Mouse (Mus musculus) limb, embryonic 13.5 days (tissue): ENCODE results near the gene Irf5. TPM values are rescaled to one million over a fixed set of nuclear protein-coding genes. Genes with fewer than 3 reads are reported as not detected.
A peak's percentile ranks its signal among the peaks of the same experiment; 100 is the strongest.

Experiments used
- ATAC-seq: fragments of 200-750 bp; cut with Nextera tagmentation; 2 replicates; pipeline ENCODE4 v1.8.0; 2017; ENCODE audit warnings: low read depth, moderate number of reproducible peaks, moderate TSS enrichment; ENCODE audit not compliant: low FRiP score
- H3K27ac ChIP-seq: fragments of 300-500 bp; sonication (generic); 2 replicates; pipeline ENCODE4 v1.5.1; 2015; ENCODE audit warnings: inconsistent platforms, mild to moderate bottlenecking, moderate library complexity
- H3K27me3 ChIP-seq: fragments of 300-500 bp; sonication (generic); 2 replicates; pipeline ENCODE4 v1.6.1; 2015; ENCODE audit warnings: mild to moderate bottlenecking, inconsistent platforms
- H3K36me3 ChIP-seq: fragments of 300-500 bp; sonication (generic); 2 replicates; pipeline ENCODE4 v1.6.1; 2015; ENCODE audit warnings: inconsistent platforms, mild to moderate bottlenecking, moderate library complexity
- H3K4me1 ChIP-seq: fragments of 300-500 bp; sonication (generic); 2 replicates; pipeline ENCODE4 v1.6.1; 2015; ENCODE audit warnings: inconsistent platforms
- H3K4me2 ChIP-seq: fragments of 300-500 bp; sonication (generic); replicated peaks from 2 replicates; pipeline ENCODE4 v1.6.1; 2015; ENCODE audit warnings: inconsistent platforms, mild to moderate bottlenecking, moderate library complexity
- H3K4me3 ChIP-seq: fragments of 300-500 bp; sonication (generic); 2 replicates; pipeline ENCODE4 v1.5.1; 2015; ENCODE audit warnings: moderate library complexity, mild to moderate bottlenecking, inconsistent platforms
- H3K9ac ChIP-seq: fragments of 300-500 bp; sonication (generic); 2 replicates; pipeline ENCODE4 v1.6.1; 2015; ENCODE audit warnings: mild to moderate bottlenecking, inconsistent platforms
- H3K9me3 ChIP-seq: fragments of 300-500 bp; sonication (generic); 2 replicates; pipeline ENCODE4 v1.6.1; 2016; ENCODE audit warnings: inconsistent platforms
- WGBS: fragments of 180-500 bp; shearing (Covaris S2); methylation state at CpG from one replicate; pipeline ENCODE4 v1.1.7; 2015; 5-methylcytosine and 5-hydroxymethylcytosine counted together
- polyA plus RNA-seq: library from polyadenylated mRNA; unstranded; fragments of >200 nt; fragmentation: Nextera tagmentation; extraction: Ambion mirVana; gene quantifications from 2 replicates; pipeline ENCODE4 v1.2.1, GENCODE M21; 2015

Irf5 gene
- polyA plus RNA-seq, 1 experiment from 2014 or later, result 3.6 TPM

DNA sequence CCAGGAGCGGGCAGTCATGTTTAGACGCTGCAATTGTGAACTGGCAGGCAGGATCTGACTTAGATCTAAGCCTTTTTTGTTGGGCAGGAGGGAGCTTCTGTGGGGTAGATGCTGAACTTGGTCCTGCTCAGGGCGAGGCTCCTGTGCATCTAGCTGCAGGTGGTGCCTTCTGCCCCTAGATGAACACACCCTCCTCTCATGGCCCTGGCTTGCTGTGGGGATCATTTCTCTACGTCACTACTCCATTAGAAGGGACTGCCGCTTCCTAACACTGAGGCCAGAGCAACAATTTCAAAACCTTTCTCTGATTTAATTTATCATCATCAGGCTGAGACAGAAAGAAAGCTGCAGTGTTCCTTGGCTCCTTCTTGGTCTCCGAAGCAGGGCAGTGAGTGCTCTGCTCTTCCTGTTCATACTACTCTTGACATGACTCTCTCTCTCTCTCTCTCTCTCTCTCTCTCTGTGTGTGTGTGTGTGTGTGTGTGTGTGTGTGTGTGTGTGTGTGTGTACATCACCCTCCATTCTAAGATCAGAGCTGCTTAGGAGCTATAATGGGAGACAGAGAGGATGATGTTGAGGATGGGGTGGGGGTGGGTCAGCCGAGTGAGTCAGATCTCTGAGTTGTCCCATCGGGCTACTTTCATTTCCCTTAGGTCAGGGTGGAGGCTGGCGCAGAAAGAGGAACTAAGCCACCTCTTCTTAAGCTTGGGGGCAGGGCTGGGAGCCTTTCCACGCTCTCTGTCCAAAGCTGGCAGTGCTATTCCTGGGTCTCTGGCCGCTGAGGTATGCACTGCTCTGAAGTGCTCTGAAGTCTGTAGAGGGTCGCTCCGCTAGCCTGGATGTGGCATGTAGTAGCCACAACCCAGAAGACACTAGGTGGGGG lies 2.4 kb downstream of the Irf5 start:
- 26% methylated on average over 13 of the region's 13 CpGs for WGBS
- 0 out of 2 replicates have a peak overlapping the region, but pooled peaks have one; percentile 61 for H3K4me3 ChIP-seq
- no peaks in the 10 kb centered on the region for H3K36me3 ChIP-seq
- H3K27me3 ChIP-seq, result peaks cover 63% of the 10 kb centered on the region
- H3K4me1 ChIP-seq, result peaks cover 19% of the 10 kb centered on the region
- H3K27ac ChIP-seq, result no peak overlapping the region
- H3K9ac ChIP-seq, result no peak overlapping the region
- H3K9me3 ChIP-seq, result no peaks in the 10 kb centered on the region
- ATAC-seq, result no peak
- H3K4me2 ChIP-seq, result 0 out of 2 replicates have a peak overlapping the region, but pooled peaks have one; percentile 97

DNA sequence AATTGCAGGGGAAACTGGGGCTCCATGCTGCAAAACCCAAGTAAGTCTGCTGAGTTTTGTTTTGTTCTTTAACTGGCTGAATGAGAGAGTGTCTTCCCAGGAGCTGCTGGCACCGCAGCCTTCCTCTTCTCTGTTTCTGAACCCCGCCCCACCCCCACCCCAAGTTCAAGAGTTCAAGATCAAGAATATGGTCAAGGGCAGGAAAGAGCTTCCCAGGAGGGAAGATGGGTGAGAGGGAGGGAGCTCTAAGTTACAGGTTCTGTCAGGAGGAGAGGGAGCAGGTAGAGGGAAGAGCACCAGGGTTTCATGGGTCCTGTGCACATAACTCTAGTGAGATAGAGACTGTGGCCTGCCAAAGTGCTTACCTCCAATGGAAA lies 3.0 kb downstream of the Irf5 start:
- ATAC-seq, result no peak
- Histone ChIP-seq H3K27me3 (peaks cover 63% of the 10 kb centered on the region), H3K27ac (no peak overlapping the region), H3K9ac (no peak overlapping the region), H3K9me3 (no peaks in the 10 kb centered on the region), H3K4me2 (no peak overlapping the region), H3K36me3 (no peaks in the 10 kb centered on the region), H3K4me1 (peaks cover 19% of the 10 kb centered on the region), H3K4me3 (no peak overlapping the region)
- WGBS, result 18% methylated on average over 2 of the region's 2 CpGs

DNA sequence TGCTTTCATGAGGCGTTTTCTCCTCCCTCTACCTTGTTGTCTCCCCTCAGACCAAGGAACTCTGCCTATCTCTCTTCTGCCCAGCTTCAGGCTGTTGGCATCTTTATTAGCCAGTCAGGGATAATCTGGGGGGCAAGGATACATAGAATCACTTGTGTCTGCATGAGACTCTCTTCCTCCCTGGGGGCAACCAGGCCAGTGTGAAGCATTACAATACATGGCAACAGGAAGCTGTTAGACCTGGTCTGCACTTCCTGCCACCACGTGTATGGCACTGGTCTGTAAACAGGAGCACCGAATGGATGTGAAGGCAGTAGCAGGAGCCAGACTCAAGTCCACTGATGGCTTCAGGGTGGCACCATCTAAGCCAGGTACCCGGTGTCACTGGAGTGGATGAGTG lies 3.6 kb downstream of the Irf5 start:
- no peak overlapping the region for H3K4me3 ChIP-seq
- no peak overlapping the region for H3K27ac ChIP-seq
- H3K36me3 ChIP-seq, result no peaks in the 10 kb centered on the region
- H3K4me2 ChIP-seq, result no peak overlapping the region
- H3K27me3 ChIP-seq, result peaks cover 63% of the 10 kb centered on the region
- no peaks in the 10 kb centered on the region for H3K9me3 ChIP-seq
- peaks cover 19% of the 10 kb centered on the region for H3K4me1 ChIP-seq
- no peak overlapping the region for H3K9ac ChIP-seq
- no peak for ATAC-seq
- 59% methylated on average over 4 of the region's 4 CpGs for WGBS

DNA sequence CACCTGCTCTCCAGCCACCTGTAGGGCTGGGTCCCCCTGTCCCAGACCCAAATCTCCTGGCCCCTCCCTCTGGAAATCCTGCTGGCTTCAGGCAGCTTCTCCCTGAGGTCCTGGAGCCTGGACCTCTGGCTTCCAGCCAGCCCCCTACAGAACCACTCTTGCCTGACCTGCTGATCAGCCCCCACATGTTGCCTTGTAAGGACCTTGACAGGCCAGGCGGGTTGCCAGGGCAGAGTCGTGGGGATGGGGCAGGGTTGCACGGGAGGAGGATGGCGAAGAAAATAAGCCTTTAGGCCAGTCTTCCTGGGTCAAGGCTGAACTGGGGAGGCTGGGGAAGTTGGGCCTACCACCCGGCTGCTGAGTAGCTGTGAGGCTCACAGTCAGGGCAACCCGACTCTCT lies 8.9 kb downstream of the Irf5 start:
- no peaks in the 10 kb centered on the region for H3K4me1 ChIP-seq
- no peaks in the 10 kb centered on the region for H3K9me3 ChIP-seq
- peaks cover 19% of the 10 kb centered on the region for H3K36me3 ChIP-seq
- WGBS, result 69% methylated on average over 6 of the region's 6 CpGs
- no peak overlapping the region for H3K4me2 ChIP-seq
- H3K27ac ChIP-seq, result no peak overlapping the region
- H3K9ac ChIP-seq, result no peak overlapping the region
- ATAC-seq, result no peak
- H3K4me3 ChIP-seq, result no peak overlapping the region
- H3K27me3 ChIP-seq, result peaks cover 11% of the 10 kb centered on the region

DNA sequence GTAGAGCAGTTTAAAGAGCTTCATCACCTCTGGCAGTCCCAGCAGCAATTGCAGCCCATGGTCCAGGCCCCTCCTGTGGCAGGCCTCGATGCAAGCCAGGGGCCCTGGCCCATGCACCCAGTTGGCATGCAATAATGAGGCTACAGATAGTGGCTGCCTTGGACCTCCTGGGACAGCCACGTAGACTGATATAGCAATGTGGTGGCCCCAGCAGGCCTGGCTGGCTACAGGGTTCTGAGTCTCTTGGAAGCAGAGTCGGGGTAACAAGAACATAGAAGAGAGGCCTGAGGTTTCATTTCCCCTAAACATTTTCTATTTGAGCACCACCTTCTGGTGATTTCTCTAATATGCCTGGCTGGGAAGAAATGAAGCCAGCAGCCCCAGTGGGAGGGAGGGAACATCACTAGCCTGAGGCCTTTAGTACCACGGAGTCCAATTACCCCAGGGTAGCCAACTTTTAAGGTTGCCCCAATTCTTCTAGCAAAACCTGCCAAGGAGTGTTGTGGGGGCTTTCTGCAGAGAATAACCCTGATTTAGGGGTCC lies 10.3 kb downstream of the Irf5 start:
- H3K4me2 ChIP-seq, result no peak overlapping the region
- ATAC-seq, result 0 out of 2 replicates have a peak, but pooled peaks have one; percentile 42
- WGBS, result 60% methylated on average over 4 of the region's 4 CpGs
- H3K27me3 ChIP-seq, result no peaks in the 10 kb centered on the region
- no peaks in the 10 kb centered on the region for H3K4me1 ChIP-seq
- H3K9me3 ChIP-seq, result no peaks in the 10 kb centered on the region
- peak overlapping the region; percentile 13; the same call in 1 of the 2 replicates for H3K9ac ChIP-seq
- H3K36me3 ChIP-seq, result peaks cover 30% of the 10 kb centered on the region
- no peak overlapping the region for H3K27ac ChIP-seq
- H3K4me3 ChIP-seq, result no peak overlapping the region

DNA sequence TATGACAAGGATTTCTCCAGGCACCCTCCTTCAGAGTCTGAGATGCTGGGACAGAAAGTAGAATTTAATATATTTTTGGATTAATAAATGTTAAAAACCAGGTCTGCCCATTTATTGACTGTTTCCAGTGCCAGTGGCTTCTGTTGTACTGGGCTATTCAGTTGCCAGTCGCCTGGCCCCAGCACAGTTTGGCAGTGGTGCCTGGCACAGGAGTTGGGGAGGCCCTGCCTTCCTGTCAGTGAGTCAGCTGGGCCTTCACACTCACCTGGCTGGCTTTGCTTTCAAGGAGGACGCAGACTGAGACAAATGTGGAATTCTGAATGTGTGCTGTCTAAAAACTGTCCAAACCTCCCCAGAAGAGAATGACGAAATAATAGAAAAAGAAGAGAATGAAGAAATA lies 10.8 kb downstream of the Irf5 start:
- peaks cover 35% of the 10 kb centered on the region for H3K36me3 ChIP-seq
- ATAC-seq, result no peak
- H3K4me3 ChIP-seq, result no peak overlapping the region
- no peaks in the 10 kb centered on the region for H3K27me3 ChIP-seq
- H3K4me2 ChIP-seq, result no peak overlapping the region
- no peak overlapping the region for H3K27ac ChIP-seq
- no peak overlapping the region; the same call in 1 of the 2 replicates for H3K9ac ChIP-seq
- 85% methylated on average over 3 of the region's 3 CpGs for WGBS
- no peaks in the 10 kb centered on the region for H3K9me3 ChIP-seq
- H3K4me1 ChIP-seq, result no peaks in the 10 kb centered on the region

DNA sequence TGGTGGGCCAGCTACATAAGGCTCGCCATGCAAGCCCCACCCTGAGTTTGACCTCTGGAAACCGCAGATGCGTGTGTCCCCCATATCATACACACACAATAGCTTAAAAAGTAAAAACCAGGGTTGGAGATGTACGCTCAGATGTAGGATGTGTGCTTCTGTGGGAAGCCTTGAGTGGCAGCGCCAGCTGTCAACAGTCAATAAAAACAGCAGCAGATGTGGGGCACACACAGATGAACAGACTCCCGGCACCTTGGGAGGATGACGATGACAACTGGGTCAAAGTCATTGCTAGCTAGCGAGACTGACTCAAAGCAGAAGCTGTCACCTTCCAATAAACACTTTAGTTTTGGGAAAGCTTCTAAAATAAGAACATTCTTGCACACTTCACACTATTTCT lies 13.1 kb downstream of the Irf5 start:
- Histone ChIP-seq H3K4me1 (no peaks in the 10 kb centered on the region), H3K36me3 (peaks cover 57% of the 10 kb centered on the region), H3K4me2 (no peak overlapping the region), H3K9me3 (no peaks in the 10 kb centered on the region), H3K27ac (no peak overlapping the region), H3K9ac (no peak overlapping the region), H3K27me3 (no peaks in the 10 kb centered on the region), H3K4me3 (no peak overlapping the region)
- WGBS, result 73% methylated on average over 8 of the region's 8 CpGs
- no peak for ATAC-seq

DNA sequence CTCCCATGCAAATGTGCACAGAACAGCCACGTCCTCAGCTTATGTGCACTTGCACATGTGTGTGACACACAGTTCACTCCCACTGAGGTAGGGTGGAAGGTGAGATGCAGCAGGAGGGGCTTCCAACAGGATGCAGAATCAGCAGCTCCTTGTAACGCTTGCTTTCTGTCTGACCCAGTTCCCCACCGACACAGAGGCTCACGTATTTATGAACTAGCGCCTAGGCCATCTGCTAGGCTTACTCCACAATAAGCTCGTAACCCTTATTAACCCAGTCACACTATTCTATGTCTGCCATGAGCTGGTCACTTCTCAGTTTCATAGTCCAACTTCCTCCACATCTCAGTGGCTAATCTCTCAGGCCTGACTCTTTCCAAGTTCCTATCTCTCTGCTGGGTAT lies 13.8 kb downstream of the Irf5 start:
- Histone ChIP-seq H3K9me3 (peaks cover 3% of the 10 kb centered on the region; the same call in 1 of the 2 replicates), H3K4me1 (no peaks in the 10 kb centered on the region), H3K9ac (no peak overlapping the region), H3K27me3 (no peaks in the 10 kb centered on the region), H3K4me3 (no peak overlapping the region), H3K4me2 (no peak overlapping the region), H3K36me3 (peaks cover 64% of the 10 kb centered on the region), H3K27ac (no peak overlapping the region)
- ATAC-seq, result no peak
- WGBS, result 74% methylated on average over 6 of the region's 6 CpGs

DNA sequence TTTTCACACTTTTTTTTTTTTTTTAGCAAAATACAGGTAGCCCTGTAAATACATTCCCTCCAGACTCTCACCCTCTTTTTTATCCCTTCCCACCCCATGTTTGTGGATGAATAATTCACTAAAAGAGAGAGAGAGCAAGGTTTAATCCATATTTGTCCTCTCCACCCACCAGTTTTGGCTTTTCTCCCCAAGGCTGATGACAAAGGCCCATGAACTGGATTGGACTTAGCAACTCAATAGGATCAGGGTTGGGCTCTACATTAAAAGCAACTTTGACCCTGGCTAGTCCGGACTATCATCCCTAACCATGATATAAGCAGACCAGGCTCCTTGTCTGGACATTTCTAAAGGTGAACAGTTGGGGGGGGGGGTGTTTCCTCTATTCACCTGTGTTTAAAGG lies 14.5 kb downstream of the Irf5 start:
- Histone ChIP-seq H3K27ac (no peak overlapping the region), H3K4me1 (no peaks in the 10 kb centered on the region), H3K9me3 (peaks cover 4% of the 10 kb centered on the region; the same call in 1 of the 2 replicates), H3K36me3 (peaks cover 68% of the 10 kb centered on the region), H3K4me2 (no peak overlapping the region), H3K9ac (no peak overlapping the region), H3K27me3 (no peaks in the 10 kb centered on the region), H3K4me3 (no peak overlapping the region)
- no peak for ATAC-seq
- WGBS, result 100% methylated on average over 1 of the region's 1 CpGs

DNA sequence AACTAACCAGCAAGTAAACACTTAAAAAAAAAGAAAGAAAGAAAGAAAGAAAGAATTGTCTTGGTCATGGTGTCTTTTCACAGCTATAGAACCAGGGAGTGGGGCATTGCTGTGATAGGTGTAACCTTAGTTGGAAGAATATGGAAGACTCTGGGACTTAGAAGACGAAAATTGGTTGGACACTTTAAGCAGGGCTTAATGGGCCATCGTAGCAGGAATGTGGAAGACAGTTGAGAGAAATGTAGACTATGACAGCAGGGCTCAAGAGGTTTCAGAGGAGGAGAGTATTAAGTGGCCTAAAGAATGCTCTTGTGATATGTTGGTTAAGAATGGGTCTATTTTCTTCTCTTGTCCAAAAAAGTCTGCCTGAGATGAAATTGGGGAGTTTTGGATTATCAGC lies 19.2 kb downstream of the Irf5 start:
- H3K4me1 ChIP-seq, result no peaks in the 10 kb centered on the region
- ATAC-seq, result no peak
- WGBS, result 92% methylated on average over 2 of the region's 2 CpGs
- H3K9me3 ChIP-seq, result peaks cover 4% of the 10 kb centered on the region; the same call in 1 of the 2 replicates
- H3K4me3 ChIP-seq, result no peak overlapping the region
- H3K27ac ChIP-seq, result no peak overlapping the region
- H3K27me3 ChIP-seq, result no peaks in the 10 kb centered on the region
- H3K9ac ChIP-seq, result no peak overlapping the region
- H3K4me2 ChIP-seq, result no peak overlapping the region
- H3K36me3 ChIP-seq, result peaks cover 86% of the 10 kb centered on the region

DNA sequence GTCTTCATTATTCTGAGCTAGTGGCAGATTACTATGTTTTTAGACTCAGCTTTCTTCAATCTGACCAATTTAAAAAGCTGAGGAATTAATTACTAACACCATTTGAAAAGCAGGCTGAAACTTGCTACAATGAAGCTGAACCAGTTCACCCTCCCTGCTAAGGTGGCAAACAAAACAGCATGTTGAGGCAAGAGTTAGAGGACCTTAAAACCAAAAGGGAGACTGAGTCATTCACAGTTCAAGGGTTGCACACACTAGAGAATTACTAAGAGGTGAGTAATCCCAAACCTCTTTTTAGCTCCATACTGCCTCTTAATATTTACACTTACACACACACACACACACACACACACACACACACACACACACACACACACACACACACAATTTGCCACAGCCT lies 21.2 kb downstream of the Irf5 start:
- peaks cover 89% of the 10 kb centered on the region for H3K36me3 ChIP-seq
- H3K4me2 ChIP-seq, result no peak overlapping the region
- H3K9me3 ChIP-seq, result peaks cover 4% of the 10 kb centered on the region; the same call in 1 of the 2 replicates
- no peaks in the 10 kb centered on the region for H3K27me3 ChIP-seq
- H3K27ac ChIP-seq, result no peak overlapping the region
- no peaks in the 10 kb centered on the region for H3K4me1 ChIP-seq
- no peak overlapping the region for H3K4me3 ChIP-seq
- no peak overlapping the region for H3K9ac ChIP-seq
- ATAC-seq, result no peak

DNA sequence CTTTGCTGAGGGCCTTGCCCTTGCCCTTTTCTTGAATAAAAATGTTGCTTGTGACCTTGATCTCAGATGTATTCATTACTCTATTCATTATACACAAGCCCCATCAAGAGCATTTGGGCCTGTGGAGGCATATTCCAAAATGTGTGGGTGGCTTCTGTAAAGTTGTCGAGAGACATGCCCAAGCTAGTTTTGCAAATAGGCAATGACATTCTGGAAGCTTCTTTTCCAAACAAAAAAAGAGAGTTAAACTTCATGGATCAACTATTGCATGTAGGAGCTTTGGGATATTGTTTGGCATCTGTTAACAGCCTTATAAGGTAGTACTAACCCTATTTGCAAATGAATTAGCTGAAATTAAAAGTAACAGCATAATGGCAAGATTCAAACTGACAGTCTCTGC lies 21.7 kb downstream of the Irf5 start:
- no peak overlapping the region for H3K4me3 ChIP-seq
- peaks cover 89% of the 10 kb centered on the region for H3K36me3 ChIP-seq
- no peaks in the 10 kb centered on the region for H3K4me1 ChIP-seq
- ATAC-seq, result no peak
- 84% methylated on average over 1 of the region's 1 CpGs for WGBS
- H3K4me2 ChIP-seq, result no peak overlapping the region
- H3K9me3 ChIP-seq, result peaks cover 4% of the 10 kb centered on the region; the same call in 1 of the 2 replicates
- H3K27me3 ChIP-seq, result no peaks in the 10 kb centered on the region
- no peak overlapping the region for H3K27ac ChIP-seq
- H3K9ac ChIP-seq, result no peak overlapping the region
